Mouse (Mus musculus) urinary bladder, adult 2 months (tissue): Measurements from ENCODE around the gene Brms1l. TPM values are rescaled to one million over a fixed set of nuclear protein-coding genes. Genes with fewer than 3 reads are reported as not detected.
"Not testable (repeated sequence)": the region's sequence is repeated elsewhere in the genome, so short reads cannot be mapped to it uniquely, and the experiment has no call there.

Experiments used
- DNase-seq: peaks from one replicate; pipeline ENCODE4 v3.0.0; 2022; ENCODE audit warnings: low spot score
- polyA plus RNA-seq: library from polyadenylated mRNA; depleted of rRNA; stranded (reverse); fragments of >200 nt; gene quantifications from 2 replicates; pipeline ENCODE4 v1.2.3, GENCODE M21; 2012; rRNA removed

The Brms1l gene
- 46.1 and 53.9 TPM in 2 replicates for polyA plus RNA-seq

DNA sequence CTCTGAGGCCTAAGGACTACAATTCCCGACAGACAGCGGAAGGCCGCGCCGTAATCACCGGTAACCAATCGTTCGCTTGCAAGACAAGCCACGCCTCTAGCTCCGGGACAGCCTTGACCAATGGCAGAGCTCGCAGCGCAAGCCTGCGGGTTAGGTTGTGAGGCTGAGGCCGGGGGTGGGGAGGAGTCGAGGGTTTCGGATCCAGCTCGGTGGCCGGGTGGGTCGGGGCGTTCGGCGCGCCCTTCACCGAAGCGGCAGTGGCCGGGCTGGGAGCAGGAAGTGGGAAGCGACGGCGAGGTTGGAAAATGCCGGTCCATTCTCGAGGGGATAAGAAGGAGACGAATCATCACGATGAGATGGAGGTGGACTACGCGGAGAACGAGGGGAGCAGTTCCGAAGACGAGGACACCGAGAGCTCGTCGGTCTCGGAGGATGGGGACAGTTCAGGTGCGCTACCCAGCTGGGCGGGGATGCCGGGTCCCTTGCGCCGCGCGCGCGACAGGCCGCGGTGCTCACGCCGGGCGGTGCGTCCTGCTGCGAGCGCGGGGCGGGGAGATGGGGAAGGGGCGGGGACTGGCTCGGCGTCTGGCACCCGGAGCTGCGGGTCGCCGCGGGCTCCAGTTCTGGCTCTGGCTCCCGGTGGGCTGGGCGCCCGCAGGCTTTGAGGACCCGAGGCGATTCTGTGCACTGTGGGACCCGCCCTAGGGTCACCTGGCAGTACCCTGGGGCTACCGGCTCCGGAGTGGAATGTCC lies at the start of gene Brms1l:
TSS of gene Brms1l (plus strand) at position 126 of the 753 bp plus-strand sequence.
- peak; percentile 86 for DNase-seq

DNA sequence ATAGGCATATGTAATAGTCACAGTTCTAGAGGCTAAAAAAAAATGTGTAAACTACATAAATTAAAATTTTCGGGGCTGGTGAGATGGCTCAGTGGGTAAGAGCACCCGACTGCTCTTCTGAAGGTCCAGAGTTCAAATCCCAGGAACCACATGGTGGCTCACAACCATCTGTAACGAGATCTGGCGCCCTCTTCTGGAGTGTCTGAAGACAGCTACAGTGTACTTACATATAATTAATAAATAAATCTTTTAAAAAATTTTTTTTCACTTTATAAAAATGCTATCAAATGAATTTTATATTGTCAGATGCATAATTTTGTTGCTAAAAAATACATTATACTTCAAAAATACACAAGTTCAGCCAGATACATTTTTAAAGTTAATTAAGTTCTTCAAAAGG lies 41.6 kb upstream of the Brms1l start:
- DNase-seq = not testable (repeated sequence)

DNA sequence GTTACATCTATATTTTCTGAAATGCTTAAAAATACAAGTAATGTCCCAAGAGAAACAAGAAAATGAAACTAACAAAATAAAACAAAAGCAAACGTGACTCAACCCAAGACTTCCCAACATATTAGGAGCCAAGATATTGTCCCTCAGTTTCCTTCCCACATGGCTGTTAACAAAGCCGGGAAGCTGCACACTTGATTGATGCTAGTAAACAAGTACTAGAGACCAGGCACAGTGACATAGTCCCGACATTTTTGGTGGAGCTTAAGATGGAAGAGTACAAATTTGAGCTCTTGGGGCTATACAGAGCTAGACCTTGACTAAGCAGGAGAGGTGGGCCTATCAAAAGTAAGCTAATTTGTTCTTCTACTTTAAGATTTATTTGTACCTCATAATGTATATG lies 39.0 kb upstream of the Brms1l start:
- no peak for DNase-seq

DNA sequence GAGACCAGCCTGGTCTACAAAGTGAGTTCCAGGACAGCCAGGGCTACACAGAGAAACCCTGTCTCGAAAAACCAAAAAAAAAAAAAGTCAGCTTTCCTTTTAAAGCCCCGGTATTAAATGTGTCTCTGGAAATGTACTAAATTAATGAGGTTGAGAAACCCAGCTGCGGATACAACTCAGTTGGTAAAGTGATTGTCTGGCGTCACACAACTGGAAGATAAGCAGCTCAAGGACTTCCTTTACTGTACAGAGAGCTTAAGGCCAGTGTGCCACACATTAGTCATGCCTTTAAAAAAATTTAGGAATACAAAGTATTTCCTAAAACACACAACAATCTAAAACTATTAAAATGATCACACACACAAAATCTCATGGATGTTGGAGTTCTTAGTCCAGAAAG lies 37.4 kb upstream of the Brms1l start:
- no peak for DNase-seq

DNA sequence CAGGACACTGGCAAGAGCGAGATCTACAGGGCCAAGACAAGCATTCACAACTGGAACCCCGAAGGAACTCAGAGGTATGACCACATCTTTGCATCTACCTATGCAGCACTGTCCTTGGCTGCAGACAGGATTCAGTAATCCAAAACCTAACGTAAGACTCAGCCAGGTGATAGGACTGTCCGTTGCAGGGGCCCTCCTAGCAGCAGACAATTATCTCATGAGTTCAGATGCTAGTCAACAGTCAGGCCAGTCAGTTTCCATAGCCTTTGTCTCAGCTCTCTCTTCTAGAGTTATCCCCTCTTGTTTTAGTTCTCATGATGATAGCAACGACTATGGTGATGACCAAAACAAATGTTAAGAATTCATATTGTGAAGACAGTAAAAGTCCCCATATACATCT lies 36.0 kb upstream of the Brms1l start:
- no peak for DNase-seq

DNA sequence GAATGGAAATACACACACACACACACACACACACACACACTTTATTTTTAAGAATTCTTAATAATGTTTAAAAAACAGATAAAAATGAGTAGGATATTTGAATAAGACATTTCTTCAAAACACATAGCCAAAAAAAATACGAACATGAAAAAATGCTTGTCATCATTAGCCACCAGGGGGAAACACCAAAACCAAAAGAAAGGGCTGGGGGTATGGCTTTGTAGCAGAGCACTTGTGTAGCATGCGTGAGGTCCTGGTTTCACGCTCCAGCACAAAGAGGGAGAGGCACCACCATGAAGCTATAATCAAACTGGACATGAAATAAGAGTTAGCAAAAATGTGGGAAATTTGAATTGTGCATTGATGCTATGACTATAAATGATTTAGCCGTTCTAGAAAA lies 35.0 kb upstream of the Brms1l start:
- no peak for DNase-seq

DNA sequence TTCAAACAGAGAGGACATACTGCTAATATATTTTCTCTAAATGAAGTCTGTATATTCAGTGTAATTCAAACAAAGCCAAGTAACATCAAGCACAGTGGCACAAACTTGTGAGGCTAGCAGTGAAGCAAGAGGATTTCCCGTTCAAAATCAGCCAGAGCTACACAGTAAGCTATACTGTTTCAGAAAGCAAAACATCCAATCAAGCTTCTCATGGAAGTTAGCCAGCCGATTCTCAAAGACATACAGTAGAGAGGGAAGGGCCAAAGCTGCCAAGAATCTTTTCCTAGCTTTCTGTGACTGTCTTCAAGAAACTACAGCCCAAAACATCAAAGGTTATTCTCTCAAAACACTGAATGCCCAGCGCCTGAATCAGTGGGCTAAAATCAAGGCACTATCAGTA lies 31.1 kb upstream of the Brms1l start:
- DNase-seq = no peak

DNA sequence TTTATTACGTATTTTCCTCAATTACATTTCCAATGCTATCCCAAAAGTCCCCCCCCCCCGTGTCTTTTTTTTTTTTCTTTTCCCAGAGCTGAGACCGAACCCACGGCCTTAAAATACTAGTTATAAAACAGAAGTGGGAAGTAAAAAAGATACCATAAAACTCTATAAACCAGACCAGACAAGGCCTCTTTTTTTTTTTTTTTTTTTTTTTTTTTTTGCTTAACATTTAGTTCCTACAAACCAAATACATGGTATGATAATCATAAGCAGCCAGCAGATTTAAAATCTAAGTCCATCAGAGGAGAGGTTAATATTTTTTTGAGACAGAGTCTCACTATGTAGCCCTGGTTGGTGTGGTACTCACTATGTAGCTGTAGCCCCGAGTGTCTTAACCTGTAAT lies 19.6 kb upstream of the Brms1l start:
- no peak for DNase-seq

DNA sequence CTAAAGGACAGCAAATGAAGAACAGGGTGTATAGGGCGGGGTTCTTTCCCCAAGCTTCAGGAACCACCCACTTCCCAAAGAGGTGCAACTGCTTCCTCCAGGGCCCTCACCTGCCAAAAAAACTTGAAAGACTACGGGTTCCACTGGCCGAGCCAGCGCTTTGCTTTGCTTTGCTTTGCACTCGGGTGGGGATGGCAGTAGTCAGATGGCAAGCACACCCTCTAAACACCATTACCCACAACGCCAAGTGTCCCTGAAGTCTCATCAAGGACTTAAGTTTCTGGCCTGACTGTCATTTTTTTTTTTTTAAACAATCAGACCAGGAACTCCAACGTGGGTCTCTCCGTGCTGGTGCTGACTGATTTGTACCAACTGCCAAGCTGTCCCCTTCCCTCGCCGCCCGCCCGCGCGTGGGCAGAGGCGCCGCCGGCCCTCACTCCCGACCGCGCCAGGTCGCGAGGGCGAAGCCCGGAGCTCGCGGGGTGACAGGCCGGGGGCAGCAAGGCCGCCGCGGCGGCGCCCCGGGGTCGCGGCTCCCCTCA lies 15.9 kb upstream of the Brms1l start:
- DNase-seq = peak; percentile 26

DNA sequence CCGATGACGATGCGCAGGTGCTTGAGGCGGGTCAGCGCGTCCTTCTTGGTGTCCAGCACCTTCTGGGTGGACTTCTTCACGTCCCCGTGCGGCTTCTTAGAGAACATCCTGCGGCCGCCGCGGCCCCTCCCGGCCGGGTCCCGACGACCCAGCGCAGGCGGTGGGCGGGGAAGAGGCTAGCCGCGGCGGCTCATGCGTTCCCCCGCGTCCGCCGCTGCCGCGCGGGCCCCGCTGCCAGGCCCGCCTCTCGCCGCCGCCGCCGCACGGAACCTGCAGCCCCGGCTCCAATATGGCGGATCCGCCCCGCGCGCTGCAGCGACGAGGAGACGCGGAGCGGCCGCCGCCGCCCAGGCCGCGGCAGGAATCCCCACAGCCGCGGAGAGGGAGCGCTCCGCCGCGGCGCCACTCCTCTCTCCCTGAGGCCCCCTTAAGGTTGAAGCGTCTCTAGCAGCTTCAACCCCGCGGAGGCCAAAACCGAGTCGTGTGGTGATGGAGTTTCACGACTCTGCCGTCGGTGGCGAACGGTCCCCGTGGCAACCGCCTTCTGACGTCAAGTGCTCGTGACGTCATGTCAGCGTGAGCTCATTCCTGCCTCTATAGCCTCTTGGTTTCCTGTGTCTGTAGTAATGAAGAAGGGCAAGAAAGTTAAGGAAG lies 15.3 kb upstream of the Brms1l start, which contains the start of gene Ralgapa1:
TSS of gene Ralgapa1 (minus strand) at position 507 of the 654 bp plus-strand sequence.
- DNase-seq = peak; percentile 69

DNA sequence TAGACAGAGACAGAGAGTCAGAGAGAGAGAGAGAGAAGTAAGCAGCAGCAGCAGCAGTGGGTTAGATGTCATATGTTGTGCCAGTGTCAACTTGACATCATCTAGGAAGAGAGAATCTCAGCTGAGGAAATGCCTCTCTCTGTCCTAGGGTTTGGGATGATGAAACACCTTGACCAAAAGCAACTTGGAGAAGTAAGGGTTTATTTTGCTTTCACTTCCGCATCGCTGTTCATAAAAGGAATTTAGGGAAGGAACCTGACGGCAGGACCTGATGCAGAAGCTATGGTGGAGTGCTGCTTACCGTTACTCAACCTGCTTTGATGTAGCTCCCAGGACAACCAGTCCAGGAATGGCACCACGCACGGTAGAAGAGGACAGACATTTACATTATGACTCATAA lies 12.1 kb upstream of the Brms1l start:
- no peak for DNase-seq

DNA sequence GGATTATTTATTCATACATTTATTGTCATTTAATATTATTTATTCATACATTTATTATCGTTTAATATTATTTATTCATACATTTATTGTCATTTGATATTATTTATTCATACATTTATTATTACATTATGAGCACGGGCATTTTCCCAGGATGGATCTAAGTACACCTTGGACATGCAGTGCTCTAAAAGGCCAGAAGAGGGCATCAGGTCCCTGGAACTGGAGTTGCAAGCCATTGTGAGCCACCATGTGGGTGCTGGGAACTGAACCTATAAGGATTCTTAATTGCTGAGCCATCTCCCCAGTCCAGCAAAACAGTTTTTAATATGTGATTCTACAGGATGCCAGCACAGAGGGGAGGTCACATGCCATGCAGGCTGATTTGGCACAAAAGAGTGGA lies 10.6 kb upstream of the Brms1l start:
- DNase-seq = no peak

DNA sequence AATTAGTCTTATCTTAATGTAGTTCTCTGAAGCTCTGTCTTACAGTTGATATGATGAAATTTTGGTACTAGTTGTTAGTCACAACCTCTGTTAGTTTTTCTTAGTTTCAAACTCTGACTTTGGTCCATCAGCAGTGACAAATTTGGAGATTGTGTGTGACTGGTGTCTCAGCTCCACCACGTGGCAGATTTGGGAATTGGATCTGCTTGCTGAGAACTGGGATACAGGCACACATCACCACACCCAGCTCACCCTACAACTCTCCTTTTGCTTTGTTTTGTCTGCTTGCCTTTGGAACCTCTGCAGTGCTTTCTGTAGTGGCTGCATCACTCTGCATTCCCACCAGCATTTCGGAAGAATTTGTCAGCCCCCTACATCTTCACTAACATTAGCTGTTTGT lies 5.0 kb upstream of the Brms1l start:
- peak; percentile 34 for DNase-seq

DNA sequence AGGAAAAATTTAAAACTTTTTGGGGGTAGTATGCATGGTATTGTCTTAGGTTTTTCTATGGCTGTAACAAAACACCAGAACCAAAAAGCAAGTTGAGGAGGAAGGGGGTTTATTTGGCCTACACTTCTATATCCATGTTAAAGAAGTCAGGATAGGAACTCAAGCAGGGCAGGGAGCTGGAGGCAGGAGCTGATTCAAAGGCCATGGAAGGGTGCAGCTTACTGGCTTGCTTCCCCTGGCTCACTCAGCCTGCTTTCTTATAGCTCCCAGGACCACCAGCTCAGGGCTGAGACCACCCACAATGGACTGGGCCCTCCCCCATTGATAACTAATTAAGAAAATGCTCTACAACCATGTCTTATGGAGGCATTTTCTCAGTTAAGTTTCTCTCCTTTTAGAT lies 3.2 kb upstream of the Brms1l start:
- no peak for DNase-seq

DNA sequence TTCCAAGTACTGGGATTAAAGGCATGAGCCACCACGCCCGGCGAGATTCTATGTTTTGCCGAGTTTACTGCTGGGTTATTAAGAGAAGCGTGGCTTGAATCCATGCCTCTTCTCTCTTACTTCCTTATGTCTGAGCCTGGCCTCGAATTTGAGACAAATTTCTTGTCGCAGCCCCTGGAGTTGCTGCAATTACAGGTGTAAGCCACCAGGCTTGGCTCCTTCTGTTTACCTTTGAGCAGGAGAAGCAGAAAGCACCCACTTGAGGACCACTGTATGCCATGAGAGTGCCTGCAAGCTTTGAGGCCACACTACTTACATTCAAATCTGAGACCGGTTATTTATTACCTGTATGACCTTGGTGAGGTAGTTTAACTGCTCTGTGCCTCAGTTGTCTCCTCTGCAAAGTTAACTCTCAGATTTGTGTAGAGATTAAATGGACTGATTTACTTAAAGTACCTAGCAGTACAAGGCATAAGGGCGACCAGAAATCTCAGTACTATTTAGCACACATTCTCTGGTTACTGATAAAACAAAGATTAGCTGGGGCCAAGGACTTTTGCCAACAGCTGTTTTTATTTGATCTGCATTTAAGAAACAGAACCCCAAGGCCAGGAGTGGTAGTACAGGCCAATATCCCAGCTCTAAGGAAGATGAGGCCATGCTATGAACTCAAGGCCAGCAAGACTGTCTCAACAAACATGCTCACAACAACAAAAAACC lies 2.1 kb upstream of the Brms1l start:
- DNase-seq = no peak

DNA sequence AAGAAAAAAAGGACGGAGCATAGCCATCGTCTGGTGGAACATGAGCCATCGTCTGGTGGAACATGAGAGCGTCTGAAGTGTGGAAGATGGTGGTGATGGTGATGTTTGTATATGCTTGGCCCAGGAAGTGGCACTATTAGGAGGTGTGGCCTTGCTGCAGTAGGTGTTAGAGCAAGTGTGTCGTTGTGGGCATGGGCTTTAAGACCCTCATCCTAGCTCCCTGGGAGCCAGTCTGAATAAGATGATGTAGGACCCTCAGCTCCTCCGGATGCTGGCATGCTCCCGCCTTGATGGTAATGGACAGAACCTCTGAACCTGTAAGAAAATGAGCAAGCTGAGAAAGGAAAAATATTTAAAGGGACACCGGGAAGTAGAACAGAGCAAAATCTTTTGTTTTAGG lies 1.2 kb upstream of the Brms1l start:
- no peak for DNase-seq

DNA sequence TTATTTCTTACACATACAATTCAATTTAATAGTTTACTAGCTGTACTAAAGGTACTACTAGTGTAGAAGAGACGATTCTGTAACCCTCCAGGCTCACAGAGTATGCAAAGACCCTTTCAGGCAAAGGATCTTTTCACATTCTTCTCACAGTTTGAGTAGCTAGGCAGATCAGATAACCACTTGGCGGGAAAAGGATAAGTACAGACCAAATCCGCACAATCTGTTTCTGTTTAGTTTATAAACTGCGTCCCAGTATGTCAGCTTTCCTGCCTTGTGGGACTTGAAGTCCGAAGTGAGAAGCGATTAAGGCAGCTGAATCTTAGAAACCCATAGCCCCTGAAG lies 296 bp upstream of the Brms1l start:
- no peak for DNase-seq

DNA sequence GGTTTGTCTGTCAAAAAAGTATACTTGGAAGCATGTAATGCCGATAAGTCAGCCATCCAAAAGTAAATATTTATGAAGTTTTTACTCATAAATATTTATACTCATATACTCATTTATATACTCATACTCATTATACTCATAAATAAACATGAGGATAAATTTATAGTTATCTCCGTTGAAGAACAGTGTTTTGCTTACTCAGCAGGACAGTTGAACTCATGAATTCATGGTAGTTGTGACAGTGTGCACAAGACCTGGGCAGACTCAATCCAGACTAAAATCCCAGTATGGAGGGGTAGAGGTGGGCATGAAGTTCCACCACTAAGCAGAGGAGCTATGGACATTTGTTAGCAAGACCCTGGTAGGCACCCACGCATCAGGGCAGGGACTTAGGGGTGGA lies 1.4 kb downstream of the Brms1l start:
- DNase-seq = no peak

DNA sequence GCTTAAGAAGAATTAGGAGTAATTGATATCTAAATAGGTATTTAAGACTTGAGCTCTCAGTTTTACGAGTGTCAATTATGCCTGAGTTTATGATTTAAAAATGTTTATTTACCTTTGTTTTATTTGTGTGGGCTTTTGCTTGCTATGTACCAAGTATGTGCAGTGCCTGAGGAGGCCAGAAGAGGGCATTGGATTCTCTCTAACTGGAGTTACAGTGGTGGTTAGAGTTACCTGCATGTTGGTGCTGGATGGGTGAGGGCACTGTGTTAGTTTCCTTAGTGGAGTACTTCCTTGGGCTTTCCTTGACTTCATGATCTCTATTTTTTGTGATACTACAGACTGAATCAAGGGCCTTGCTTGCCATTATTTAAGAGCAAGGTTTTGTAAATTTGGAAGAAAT lies 10.6 kb downstream of the Brms1l start:
- DNase-seq = no peak

DNA sequence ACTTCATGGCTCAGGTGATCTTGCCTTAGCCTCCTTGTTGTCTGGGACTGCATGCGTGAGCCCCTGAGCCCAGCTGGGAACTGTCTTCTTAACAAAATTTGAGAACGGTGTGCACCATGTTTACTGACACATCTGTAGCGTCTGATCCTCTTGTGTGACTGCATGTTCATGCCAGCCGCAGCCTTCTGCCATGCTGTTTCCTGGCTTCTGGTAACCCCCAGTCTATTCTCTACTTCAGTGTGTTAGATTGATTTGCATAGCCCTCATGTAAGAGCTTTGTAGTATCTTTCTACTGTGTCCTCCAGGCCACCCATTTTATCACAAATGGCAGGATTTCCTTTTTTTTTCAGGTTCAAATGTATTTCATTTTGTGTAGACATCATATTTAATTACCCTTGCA lies 11.7 kb downstream of the Brms1l start:
- no peak for DNase-seq

DNA sequence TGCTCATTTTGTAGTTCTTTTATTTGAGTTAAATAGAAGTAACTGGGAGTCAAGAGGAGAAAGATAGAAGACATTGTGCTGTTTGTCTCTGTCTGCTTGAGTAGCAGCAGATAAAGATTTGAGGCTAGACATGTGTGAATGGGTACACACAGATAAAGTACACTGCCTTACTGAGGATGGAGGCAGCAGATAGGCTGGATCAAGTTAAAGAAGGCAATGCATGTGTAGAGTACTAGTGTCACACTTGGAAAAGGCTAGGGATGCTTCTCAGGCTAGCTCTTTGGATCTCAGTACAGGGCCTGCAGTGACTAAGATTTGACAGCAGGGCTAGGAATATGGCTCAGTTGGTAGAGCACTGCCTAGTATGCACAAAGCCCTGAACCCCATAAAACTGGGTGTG lies 14.5 kb downstream of the Brms1l start:
- no peak for DNase-seq

DNA sequence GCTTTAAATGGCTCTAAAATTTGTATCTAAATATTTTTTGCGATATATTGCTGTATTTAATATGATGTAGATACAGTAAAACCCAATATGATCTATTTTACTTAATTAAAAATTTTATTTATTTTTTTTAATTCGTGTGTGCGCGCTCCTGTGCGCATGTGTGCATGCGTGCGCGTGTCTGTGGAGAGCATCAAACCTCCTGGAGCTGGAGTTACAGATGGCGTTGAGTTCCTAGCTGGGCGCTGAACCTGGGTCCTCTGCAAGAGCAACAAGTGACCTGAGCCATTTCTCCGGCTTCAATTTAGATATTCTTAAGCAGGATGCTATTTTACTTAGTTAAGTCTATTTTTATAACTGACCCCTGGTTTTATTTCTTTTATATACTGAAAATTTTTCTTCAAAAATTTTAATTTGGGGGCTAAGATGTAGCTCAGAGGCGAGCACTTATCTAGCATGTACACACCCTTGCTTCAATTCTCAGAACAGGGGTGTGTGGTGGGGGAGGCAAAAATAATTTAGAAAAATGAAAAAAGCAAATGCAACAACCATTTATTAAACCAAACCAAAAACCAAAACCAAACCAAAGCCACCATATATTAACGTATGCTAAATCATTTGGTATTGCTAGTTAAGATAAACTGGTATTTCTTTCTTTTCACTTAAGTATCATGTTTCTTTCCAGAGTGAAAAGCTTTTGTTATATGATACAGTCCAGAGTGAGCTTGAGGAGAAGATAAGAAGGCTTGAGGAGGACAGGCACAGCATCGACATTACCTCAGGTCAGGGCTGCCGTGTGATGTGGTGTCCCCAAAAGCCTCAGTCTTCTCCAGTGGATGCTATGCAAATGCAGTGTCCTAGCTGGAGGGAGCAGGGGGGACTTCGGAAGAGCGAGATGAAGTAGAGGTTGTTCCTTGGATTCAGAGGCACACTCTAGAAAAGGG lies 23.6 kb downstream of the Brms1l start:
- DNase-seq = no peak
